Mouse (Mus musculus) retina, embryonic 14.5 days (tissue): ENCODE data around the gene Atl3.

Source experiments
- DNase-seq: peaks from one replicate; pipeline ENCODE4 v3.0.0-alpha.2; 2015; ENCODE audit warnings: low spot score

The Atl3 gene

GRCm38 (mm10) chr19:7562601-7563129, 68.8 kb downstream of the Atl3 start:
- DNase-seq, result no peak

DNA sequence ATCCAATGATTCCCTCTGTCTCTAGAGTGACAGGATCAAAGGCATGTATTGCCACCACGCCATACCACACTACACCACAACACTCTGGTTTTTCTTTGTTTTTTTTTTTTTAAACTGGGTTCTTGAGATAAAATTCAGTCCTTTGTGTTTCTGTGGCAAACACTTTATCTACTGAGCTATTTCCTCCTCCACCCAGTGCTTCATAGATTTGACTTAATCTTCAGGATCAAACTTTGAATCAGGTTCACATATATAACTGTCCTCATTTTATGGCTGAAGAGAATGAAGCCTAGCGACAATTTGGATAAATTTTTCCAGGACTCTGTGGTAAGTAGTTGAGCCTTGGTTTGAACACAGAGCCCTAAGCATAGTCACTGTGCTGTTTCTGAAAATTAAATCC, 69.8 kb downstream of the Atl3 start:
- DNase-seq, result no peak

DNA sequence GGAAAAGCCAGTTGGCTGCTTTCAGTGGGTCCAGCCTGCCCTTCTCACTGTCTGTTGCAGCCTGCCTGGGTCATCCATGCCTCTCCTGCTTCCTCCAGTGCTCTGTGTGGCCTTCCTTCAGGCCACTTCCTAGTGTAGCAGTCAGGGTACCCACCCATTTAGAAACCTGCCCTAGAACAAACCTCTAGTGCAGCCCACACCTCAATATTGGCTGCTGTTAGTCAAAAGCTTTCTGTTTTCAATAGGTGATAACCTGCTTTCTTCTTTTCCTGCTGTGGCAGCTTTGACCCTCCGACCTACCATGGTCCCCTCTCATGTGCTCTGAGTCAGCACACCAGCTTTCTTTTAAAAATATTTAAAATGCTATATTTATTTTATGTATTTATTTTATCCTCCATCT, 70.6 kb downstream of the Atl3 start:
- DNase-seq, result no peak

- DNase-seq, result no peak
Observed at GRCm38 (mm10) chr19:7566826-7567225, 73.0 kb downstream of the Atl3 start.

DNA sequence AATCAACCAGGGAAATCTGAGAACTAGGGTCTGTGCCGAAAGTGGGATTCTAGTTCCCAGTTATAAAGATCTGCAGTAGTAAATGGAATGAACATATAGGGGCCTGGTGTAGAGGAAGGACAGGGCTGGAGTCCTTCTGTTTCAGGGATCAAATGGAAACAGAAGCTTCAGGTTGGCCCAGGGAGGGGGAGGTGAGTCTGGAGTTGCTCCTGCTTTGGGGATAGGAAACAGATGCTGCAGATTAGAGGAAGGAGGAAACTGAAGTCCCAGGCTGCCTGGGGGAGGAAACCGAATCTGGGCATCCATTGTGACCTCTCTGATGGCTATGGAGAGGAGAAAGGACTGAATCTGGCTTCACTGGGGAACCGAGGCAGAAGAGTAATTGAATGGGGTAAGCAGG, 74.5 kb downstream of the Atl3 start:
- DNase-seq, result no peak

DNA sequence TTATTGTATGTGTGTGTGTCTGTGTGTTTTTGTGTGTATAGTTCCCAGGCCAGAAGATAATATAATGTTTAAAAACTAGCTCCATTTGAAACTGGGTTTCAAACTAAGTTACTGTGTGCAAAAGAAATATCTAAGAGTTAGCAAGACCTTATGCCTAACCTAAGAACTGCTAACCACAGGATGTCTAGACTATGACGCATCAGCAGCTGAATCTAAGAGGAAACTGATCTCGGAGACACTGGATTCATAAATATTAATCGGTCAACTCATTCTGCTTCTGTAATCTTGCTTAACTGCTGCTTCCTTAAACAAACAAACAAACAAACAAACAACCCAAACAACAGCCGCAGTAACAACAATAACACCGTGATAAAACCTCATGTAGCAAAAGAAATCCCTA, 75.8 kb downstream of the Atl3 start:
- DNase-seq, result no peak

DNA sequence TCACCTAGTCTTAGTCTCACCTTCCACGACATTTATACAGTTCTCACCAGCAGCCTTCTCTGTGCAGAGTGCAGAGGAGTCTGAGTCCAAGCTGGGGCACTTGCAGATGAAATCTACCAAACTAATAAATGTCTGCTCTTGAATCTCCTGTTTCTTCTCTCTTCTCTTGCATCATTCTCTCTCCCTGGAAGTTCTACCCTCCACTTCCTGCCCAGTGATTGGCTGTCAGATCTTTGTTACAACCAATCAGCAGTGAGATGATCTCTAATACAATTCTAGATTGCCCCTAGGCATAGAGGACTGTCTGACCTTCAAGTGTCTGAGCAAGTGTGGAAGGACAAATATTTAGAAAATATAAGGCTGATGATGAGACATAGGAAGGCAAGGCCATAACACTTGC, 82.3 kb downstream of the Atl3 start:
- DNase-seq, result no peak

DNA sequence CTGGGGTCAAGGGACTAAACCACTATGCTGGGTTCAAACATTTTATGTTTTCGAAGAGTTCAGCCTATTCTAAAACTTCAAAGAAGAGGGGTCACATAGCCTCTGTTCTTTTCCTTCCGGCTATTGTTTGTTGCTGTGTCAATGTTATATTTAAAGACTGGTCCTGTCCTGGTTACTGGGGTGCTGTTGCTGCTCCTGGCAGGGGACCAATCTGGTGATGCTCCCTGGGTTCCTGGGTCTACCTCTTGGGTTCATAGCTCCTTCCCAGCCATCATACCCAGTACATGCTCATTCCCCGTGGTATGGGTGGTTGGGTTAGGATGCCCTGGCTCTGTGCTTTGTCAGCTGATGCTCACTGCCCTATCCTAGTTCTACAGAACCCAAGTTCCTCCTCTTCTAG, 83.9 kb downstream of the Atl3 start:
- DNase-seq, result no peak

- no peak for DNase-seq
Observed at GRCm38 (mm10) chr19:7581042-7581441, 87.2 kb downstream of the Atl3 start.

GRCm38 (mm10) chr19:7583101-7583500, 89.3 kb downstream of the Atl3 start:
- DNase-seq, result no peak

DNA sequence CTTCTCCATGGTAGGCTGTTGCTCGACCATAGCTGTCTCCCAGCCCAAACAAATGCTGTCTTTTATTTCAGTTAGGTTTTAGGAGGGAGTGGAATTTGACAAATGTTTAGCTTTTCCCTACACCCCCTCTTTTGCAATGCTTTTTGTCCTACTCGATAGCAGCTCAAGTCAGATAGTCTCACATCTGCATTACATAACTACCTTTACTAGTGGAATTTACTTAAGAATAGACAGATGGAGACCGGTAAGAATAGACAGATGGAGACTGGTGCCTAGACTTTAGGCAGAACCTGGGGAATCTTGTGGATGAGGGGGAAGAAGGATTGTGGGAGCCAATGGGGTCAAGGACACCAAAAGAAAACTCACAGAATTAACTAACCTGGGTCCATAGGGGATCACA, 89.8 kb downstream of the Atl3 start:
- no peak for DNase-seq

DNA sequence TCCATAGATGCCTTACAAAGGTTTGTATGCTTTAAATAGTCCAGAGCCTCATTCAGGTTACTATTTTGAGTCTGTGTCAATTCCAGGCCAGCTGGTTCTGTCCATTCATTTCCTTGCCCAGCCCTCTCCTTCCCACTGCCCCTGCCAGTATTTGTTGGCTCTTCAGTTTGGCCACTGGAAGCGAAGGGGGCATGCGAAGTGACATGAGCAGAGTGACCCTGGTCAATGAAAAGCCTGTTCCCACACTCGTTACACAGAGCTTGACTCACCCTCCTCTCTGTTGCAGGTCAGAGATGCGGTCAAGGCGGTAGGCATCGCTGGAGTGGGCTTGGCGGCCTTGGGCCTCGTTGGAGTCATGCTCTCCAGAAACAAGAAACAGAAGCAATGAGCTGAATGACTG, 91.4 kb downstream of the Atl3 start:
- DNase-seq, result no peak

- DNase-seq, result no peak
Observed at GRCm38 (mm10) chr19:7585764-7586163, 91.9 kb downstream of the Atl3 start.
